Mouse (Mus musculus): ENCODE data around the gene Gm28171.
"Not testable (repeated sequence)": the region's sequence is repeated elsewhere in the genome, so short reads cannot be mapped to it uniquely, and the experiment has no call there.

Gm28171 gene

DNA sequence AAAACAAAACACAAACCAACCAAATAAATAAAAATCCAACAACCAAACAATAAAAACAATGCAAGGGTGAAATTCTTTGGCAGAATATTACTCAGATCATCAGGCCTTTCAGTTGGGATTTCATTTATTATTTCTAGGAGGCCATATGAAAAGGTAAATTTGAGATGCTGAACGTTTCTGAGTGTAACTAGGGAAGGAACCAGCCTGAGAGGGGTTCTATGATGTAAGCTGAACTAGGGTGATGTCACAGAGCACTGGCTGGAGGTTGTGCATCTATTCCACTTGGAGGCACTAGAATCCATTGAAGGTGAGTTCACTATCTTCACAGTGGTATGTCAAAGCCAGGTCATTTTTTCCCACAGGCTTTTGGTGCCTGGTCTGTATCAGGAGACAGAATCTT, at the start of gene Gm28171:
Gene Gm28171, plus strand, starts transcription at position 301 of the 400 bp plus-strand sequence.
- DNase-seq (ENCODE audit: low spot score in 2 of 2): not testable (repeated sequence)

All from frontal cortex, postnatal 14 days (tissue).